Mouse (Mus musculus) megakaryocyte progenitor cell, adult 5-6 weeks (primary cell): ENCODE measurements around the gene Hes5. TPM values are rescaled to one million over a fixed set of nuclear protein-coding genes. Genes with fewer than 3 reads are reported as not detected.

Source experiments
- ATAC-seq: replicated peaks from 2 replicates; pipeline ENCODE4 v1.8.0; 2016; ENCODE audit warnings: mild to moderate bottlenecking, moderate TSS enrichment, inconsistent platforms; ENCODE audit not compliant: poor library complexity
- total RNA-seq, 2 experiments: library from RNA; stranded (forward) in 1 of 2; stranded (reverse) in 1 of 2; fragments of 157-497, 149-512 nt in 1 of 2; fragments of 200-1000 nt in 1 of 2; gene quantifications; 2 replicates each; pipeline versions ENCODE4 v1.2.3 to v1.2.4; 2015 to 2017

Gene Hes5
- total RNA-seq (2015): 0.64 and 0.67 TPM in 2 replicates
- 0.24 and 4.5 TPM in 2 replicates for total RNA-seq (2017)

DNA sequence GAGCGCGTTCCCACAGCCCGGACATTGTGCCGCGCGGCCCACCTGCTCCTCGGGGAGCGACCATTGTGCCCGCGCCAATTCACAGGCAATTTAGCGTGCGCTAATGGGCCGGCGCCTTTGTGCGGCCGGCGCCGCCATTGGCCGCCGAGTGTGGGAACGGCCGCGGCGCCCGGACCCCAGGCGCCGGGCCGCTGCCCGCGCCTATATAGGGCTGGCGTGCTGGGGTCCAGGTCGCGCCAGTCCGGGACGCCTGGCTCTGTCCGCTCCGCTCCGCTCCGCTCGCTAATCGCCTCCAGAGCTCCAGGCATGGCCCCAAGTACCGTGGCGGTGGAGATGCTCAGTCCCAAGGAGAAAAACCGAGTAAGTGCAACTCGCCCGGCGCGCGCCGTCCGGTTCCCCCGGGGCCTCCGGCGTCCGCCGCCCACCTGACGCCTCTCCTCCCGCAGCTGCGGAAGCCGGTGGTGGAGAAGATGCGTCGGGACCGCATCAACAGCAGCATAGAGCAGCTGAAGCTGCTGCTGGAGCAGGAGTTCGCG lies at the start of gene Hes5:
Hes5 (plus strand) TSS at position 234 of the 536 bp plus-strand sequence.
- no peak for ATAC-seq

GRCm38 (mm10) chr4:154911644-154912043 lies 49.1 kb upstream of the Hes5 start:
- ATAC-seq: peak; percentile 45

DNA sequence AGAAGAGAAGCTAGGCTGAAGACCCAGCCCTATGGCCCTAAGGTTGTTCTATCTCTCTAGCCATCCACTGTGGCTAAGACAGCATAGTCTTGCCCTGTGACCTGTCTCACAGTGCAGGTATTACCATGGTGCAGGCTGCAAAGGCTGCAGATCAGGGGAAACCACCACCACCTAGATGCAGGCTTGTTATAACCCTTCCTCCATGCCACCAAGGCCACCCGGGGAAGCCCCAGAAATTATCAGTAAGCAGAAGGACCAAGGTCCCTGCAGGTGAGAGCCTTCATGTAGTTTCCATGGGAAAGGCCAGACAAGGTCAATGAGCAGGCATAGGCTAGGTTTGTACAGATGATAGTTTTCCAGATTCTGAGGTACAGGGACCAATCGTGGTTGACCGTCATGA lies 46.9 kb upstream of the Hes5 start:
- ATAC-seq: no peak

- no peak for ATAC-seq
Measured at GRCm38 (mm10) chr4:154914252-154914651, 46.5 kb upstream of the Hes5 start.

DNA sequence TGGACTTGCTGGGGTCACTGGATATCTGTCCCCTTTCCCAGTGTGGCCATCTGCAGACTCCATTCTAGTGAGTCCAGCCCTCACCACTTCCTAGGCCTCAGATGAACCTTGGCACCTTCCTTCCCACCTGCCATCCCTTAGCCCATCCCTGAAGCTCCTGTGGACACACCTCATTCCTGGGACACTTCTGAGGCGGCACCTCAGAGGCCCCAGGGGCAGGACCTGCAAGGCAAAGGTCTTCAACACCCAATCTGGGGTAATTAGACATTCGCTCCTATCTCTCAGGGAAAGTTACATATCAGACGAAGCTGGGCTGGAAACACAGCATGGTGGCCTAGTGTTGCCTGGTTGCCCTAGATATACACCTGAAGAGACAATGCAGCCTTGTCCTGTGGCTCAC lies 46.0 kb upstream of the Hes5 start:
- ATAC-seq: no peak

- peak; percentile 18; the same call in 1 of the 2 replicates for ATAC-seq
Measured at GRCm38 (mm10) chr4:154915286-154915685, 45.4 kb upstream of the Hes5 start.

GRCm38 (mm10) chr4:154916662-154917061 lies 44.1 kb upstream of the Hes5 start:
- peak; percentile 36 for ATAC-seq

DNA sequence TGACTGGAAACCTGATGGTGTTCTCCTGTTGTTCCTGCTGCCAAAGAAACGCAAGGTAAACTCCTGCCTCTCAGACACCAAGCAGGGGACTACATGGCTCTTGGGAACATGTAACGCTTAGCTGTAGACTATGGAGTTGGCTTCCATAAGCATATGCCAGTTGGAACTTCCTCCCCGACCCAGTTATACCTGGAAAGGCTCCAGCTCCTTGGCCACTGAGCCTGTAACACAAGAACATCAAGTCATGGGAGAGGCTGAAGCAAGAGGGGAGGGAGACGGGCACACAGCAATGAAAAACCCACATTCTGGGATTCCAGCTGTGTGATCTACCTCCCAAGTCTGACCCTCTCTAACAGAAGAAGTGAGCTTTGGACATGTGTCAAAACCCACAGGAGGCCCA lies 38.4 kb upstream of the Hes5 start:
- ATAC-seq: no peak

DNA sequence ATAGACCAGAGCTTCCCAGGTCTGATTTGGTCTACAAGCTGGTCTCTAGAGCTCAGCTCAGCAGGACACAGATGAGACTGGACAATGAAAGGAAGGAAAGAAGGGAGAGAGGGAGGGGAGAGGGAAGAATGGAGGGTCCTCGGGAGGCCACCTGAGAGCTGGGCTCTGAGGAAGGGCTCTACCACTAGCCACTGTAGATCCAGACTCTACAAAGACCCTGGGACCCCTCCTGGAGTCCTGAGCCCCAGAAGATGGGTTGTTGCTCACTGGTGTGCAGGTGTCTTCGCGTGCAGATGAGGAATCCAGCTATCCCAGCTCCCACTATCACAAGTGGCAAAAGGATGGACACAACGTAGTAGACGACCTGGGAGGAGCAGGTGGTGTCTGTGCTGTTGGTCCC lies 37.8 kb upstream of the Hes5 start:
- no peak for ATAC-seq

GRCm38 (mm10) chr4:154925413-154925812 lies 35.3 kb upstream of the Hes5 start:
- no peak for ATAC-seq

- no peak for ATAC-seq
Measured at GRCm38 (mm10) chr4:154926969-154927898, 33.5 kb upstream of the Hes5 start.

GRCm38 (mm10) chr4:154927899-154928337 lies 32.8 kb upstream of the Hes5 start:
- ATAC-seq: peak; percentile 38

DNA sequence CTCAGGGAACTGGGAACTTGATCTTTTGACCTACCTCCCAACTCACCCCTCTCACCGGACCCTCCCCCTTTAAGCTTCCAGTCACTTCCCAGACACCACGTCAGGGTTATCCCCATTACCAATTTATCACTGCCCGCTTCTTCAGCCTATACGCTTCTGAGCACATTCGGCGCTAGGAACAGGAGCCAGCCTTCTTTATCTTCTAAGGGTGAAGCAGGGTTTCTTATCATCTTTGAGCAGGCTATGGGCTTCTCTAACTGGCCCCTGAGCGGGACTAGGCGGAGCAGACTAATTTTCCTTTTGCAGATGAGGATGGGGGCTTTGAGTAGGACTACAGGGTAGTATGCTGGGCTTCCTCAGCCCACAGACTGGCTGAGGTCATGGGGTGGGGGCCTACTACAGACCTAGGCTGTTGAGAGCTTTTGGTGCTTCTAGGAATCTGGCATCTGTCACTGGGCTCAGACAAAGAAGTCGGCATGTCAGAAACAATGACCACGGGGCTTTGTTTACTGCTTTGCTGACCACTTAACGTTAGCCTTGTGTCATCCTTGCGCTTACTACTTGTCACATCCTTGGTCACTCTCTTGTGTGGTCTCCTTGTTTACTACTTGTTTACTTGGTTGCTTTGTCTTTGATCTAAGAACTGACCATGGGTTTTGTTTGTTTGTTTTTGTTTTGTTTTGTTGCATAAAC lies 32.2 kb upstream of the Hes5 start, which contains the start of gene Tnfrsf14:
Tnfrsf14 (minus strand) TSS at position 169 of the 693 bp plus-strand sequence.
- ATAC-seq: peak; percentile 59

- ATAC-seq: peak; percentile 68
Measured at GRCm38 (mm10) chr4:154929088-154929660, 31.5 kb upstream of the Hes5 start.

DNA sequence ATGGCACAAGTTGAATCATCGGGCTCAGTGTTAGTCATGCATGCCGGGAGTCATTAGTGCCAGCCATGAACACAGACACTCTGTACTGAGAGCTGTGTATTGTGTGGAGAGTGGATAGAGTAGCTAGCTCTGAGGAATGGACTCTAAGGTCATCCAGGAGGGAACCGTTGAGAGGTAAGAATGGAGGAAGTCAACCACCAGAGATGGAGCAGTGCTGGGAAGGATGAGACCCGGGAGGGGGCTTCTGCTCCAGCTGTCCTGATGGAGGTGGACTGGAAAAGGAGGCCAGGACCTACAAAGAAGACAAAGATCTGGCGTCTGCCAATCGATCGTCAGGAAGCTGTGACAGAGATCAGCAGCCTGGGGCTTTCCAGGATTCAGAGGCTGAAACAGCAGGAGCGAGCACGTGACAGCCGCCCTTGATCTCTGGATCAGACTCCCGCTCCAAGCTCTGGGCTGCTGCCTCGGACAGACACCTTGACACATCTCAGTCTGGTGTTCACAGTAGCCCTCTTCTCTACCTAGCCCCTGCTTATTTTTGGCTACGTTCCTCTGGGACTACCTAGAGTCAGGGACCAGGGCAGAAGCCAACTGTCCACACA lies 27.3 kb upstream of the Hes5 start:
- ATAC-seq: no peak

- peak; percentile 35 for ATAC-seq
Measured at GRCm38 (mm10) chr4:154934800-154935199, 25.9 kb upstream of the Hes5 start.

DNA sequence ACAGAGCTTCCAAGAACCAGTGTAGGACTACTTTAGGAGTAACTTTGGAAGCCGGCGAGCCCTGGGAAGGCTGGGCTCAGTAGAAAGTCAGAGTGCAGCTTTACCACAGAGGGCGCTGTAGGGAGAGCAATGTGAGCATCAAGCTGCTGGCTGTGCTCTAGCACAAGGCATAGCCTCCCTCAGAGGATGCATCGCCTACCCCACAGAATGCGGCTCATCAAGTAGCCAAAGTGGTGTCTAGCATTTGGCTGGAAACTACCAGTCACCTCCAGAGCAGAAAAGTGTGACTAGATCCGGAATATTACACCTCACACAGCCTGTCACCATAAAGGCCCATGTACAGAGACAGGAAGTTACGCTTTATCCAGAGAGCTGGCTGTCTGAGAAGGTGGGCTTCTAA lies 24.9 kb upstream of the Hes5 start:
- peak; percentile 45 for ATAC-seq

DNA sequence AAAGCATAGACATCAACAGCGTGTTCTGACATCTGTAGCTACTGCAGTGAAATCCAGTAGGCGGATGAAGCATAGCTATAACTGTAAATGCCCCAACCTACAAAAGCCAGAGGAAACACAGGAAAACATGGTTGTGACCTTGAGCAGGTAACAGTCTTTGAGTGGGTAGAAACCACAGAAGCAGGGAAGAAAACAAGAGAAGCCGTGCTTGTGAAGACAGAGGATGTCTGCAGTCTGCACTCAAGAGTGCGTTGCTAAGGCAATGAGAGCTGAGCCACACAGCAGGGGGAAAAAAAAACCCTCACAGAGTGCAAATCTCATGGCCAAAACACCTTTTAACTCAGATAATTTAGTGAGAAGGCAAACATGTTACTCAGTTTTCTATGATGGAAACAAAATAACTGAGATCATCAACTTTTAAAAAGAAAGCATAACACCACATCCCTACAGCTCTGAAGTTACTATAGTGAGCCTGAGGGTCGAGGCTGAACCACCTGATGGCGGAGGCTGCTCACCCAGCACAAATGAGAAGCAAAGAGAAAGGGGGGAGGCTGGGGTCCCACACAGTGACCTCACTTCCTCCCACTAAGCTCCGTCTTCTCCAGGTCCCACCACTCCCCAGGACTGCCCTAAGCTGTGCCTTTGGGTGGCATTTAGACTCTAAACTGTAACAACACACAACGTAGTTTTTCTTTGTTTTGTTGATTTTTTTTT lies 24.0 kb upstream of the Hes5 start:
- no peak for ATAC-seq

DNA sequence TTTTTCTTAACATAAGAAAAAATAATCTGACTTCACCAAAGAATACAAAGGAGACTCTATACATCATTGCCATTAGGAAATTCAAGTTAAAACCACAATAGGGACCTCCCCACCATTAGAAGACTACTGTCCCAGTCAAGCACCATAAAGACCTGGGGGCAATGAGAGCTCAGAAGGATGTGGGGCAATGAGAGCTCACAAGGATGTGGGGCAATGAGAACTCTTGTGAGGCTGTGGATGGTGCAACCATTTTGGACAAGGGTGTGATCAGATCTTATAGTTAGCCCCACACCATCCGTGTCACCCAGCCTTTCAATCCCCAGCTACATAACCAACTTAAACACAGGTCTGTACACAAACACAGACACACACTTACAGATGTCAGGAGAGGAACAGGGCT lies 23.0 kb upstream of the Hes5 start:
- peak; percentile 85 for ATAC-seq

- ATAC-seq: no peak
Measured at GRCm38 (mm10) chr4:154940156-154940555, 20.6 kb upstream of the Hes5 start.
